Mouse (Mus musculus): ENCODE data around the gene Smlr1.

Smlr1 gene

GRCm38 (mm10) chr10:25535891-25536331 lies at the start of gene Smlr1:
TSS of gene Smlr1 (minus strand) at chr10:25536267.
- no peak for DNase-seq (ENCODE audit: low spot score)

- no peak for DNase-seq (ENCODE audit: low spot score)
Observed at GRCm38 (mm10) chr10:25584899-25585298, 48.8 kb upstream of the Smlr1 start.

GRCm38 (mm10) chr10:25580066-25580465 lies 44.0 kb upstream of the Smlr1 start:
- no peak for DNase-seq (ENCODE audit: low spot score)

- DNase-seq (ENCODE audit: low spot score): no peak
Observed at GRCm38 (mm10) chr10:25571319-25572240, 35.5 kb upstream of the Smlr1 start.

- no peak for DNase-seq (ENCODE audit: low spot score)
Observed at GRCm38 (mm10) chr10:25552936-25553335, 16.9 kb upstream of the Smlr1 start.

- no peak for DNase-seq (ENCODE audit: low spot score)
Observed at GRCm38 (mm10) chr10:25541097-25541496, 5.0 kb upstream of the Smlr1 start.

- no peak for DNase-seq (ENCODE audit: low spot score)
Observed at GRCm38 (mm10) chr10:25539771-25540168, 3.7 kb upstream of the Smlr1 start.

GRCm38 (mm10) chr10:25539146-25539770 lies 3.2 kb upstream of the Smlr1 start:
- no peak for DNase-seq (ENCODE audit: low spot score)

- no peak for DNase-seq (ENCODE audit: low spot score)
Observed at GRCm38 (mm10) chr10:25538738-25539137, 2.7 kb upstream of the Smlr1 start.

GRCm38 (mm10) chr10:25536621-25537020 lies 554 bp upstream of the Smlr1 start:
- DNase-seq (ENCODE audit: low spot score): no peak

- no peak for DNase-seq (ENCODE audit: low spot score)
Observed at GRCm38 (mm10) chr10:25534467-25534866, 1.6 kb downstream of the Smlr1 start.

- no peak for DNase-seq (ENCODE audit: low spot score)
Observed at GRCm38 (mm10) chr10:25533513-25534246, 2.4 kb downstream of the Smlr1 start.

- no peak for DNase-seq (ENCODE audit: low spot score)
Observed at GRCm38 (mm10) chr10:25533105-25533504, 3.0 kb downstream of the Smlr1 start.

GRCm38 (mm10) chr10:25531335-25531734 lies 4.7 kb downstream of the Smlr1 start:
- DNase-seq (ENCODE audit: low spot score): no peak

- DNase-seq (ENCODE audit: low spot score): no peak
Observed at GRCm38 (mm10) chr10:25527126-25527525, 8.9 kb downstream of the Smlr1 start.

- no peak for DNase-seq (ENCODE audit: low spot score)
Observed at GRCm38 (mm10) chr10:25526622-25527021, 9.4 kb downstream of the Smlr1 start.

GRCm38 (mm10) chr10:25526156-25526555 lies 9.9 kb downstream of the Smlr1 start:
- DNase-seq (ENCODE audit: low spot score): no peak

GRCm38 (mm10) chr10:25523727-25524126 lies 12.3 kb downstream of the Smlr1 start:
- no peak for DNase-seq (ENCODE audit: low spot score)

- no peak for DNase-seq (ENCODE audit: low spot score)
Observed at GRCm38 (mm10) chr10:25520428-25520827, 15.6 kb downstream of the Smlr1 start.

GRCm38 (mm10) chr10:25519954-25520353 lies 16.1 kb downstream of the Smlr1 start:
- DNase-seq (ENCODE audit: low spot score): no peak

- DNase-seq (ENCODE audit: low spot score): no peak
Observed at GRCm38 (mm10) chr10:25513821-25514220, 22.2 kb downstream of the Smlr1 start.

GRCm38 (mm10) chr10:25503250-25503649 lies 32.8 kb downstream of the Smlr1 start:
- no peak for DNase-seq (ENCODE audit: low spot score)
